Mouse (Mus musculus): ENCODE results near the gene Fcrl6. TPM values are rescaled to one million over a fixed set of nuclear protein-coding genes. Genes with fewer than 3 reads are reported as not detected.
A peak's percentile ranks its signal among the peaks of the same experiment; 100 is the strongest.

The Fcrl6 gene
- total RNA-seq, 1 experiment from 2014 or later, result not detected

GRCm38 (mm10) chr1:172555638-172556037 lies 46.7 kb downstream of the Fcrl6 start, which contains the start of gene Vsig8:
Gene Vsig8, plus strand, starts transcription at chr1:172555938.
- no peak for ATAC-seq (replicated peaks; ENCODE audit: insufficient number of reproducible peaks, low FRiP score, low TSS enrichment, poor library complexity, severe bottlenecking)

- no peak for ATAC-seq (replicated peaks; ENCODE audit: insufficient number of reproducible peaks, low FRiP score, low TSS enrichment, poor library complexity, severe bottlenecking)
Measured at GRCm38 (mm10) chr1:172552623-172553022, 49.7 kb downstream of the Fcrl6 start.

- ATAC-seq (replicated peaks; ENCODE audit: insufficient number of reproducible peaks, low FRiP score, low TSS enrichment, poor library complexity, severe bottlenecking), result no peak
Measured at GRCm38 (mm10) chr1:172551009-172551408, 51.3 kb downstream of the Fcrl6 start.

- peak; percentile 85 for ATAC-seq (replicated peaks; ENCODE audit: insufficient number of reproducible peaks, low FRiP score, low TSS enrichment, poor library complexity, severe bottlenecking)
Measured at GRCm38 (mm10) chr1:172550551-172550951, 51.8 kb downstream of the Fcrl6 start.

- ATAC-seq (replicated peaks; ENCODE audit: insufficient number of reproducible peaks, low FRiP score, low TSS enrichment, poor library complexity, severe bottlenecking), result no peak
Measured at GRCm38 (mm10) chr1:172549717-172550116, 52.6 kb downstream of the Fcrl6 start.

- ATAC-seq (replicated peaks; ENCODE audit: insufficient number of reproducible peaks, low FRiP score, low TSS enrichment, poor library complexity, severe bottlenecking), result no peak
Measured at GRCm38 (mm10) chr1:172549314-172549713, 53.0 kb downstream of the Fcrl6 start.

- no peak; the same call in 1 of the 2 replicates for ATAC-seq (replicated peaks; ENCODE audit: insufficient number of reproducible peaks, low FRiP score, low TSS enrichment, poor library complexity, severe bottlenecking)
Measured at GRCm38 (mm10) chr1:172548501-172548900, 53.9 kb downstream of the Fcrl6 start.

Other genes starting within 250 kb of the Fcrl6 start
- gene Pigm, start 226.0 kb downstream of the Fcrl6 start, total RNA-seq (2017), result 17.5 to 26.9 TPM (median 23.7 TPM) in 3 replicates
- 17.0 to 25.6 TPM (median 21.4 TPM) in 3 replicates for gene Slamf9, start 127.2 kb downstream of the Fcrl6 start, total RNA-seq (2017)
- 1.1 to 6.0 TPM (median 1.2 TPM) in 3 replicates for gene Igsf9, start 120.8 kb downstream of the Fcrl6 start, total RNA-seq (2017)
- 185 to 298 TPM (median 202 TPM) in 3 replicates for gene Tagln2, start 102.5 kb downstream of the Fcrl6 start, total RNA-seq (2017)
- 7.5 TPM in 1 of 3 replicates, not detected in the others for gene Cfap45, start 81.8 kb downstream of the Fcrl6 start, total RNA-seq (2017)
- gene Vsig8, start 46.6 kb downstream of the Fcrl6 start, total RNA-seq (2017), result not detected in 3 replicates
- gene Slamf8, start 12.0 kb downstream of the Fcrl6 start, total RNA-seq (2017), result 7.9 to 15.4 TPM (median 10.1 TPM) in 3 replicates
- 0.57 to 2.2 TPM in 2 of 3 replicates, not detected in the other for gene Dusp23, start 30.4 kb upstream of the Fcrl6 start, total RNA-seq (2017)
- not detected in 3 replicates for gene Crp, start 95.5 kb upstream of the Fcrl6 start, total RNA-seq (2017)

Data from monocyte, adult 5-6 weeks (primary cell).